Mouse (Mus musculus): ENCODE measurements around the gene Kcnn1. TPM values are rescaled to one million over a fixed set of nuclear protein-coding genes. Genes with fewer than 3 reads are reported as not detected.

Kcnn1 gene
- total and polyA plus RNA-seq, 2 experiments, result 6.2 to 8.4 TPM

DNA sequence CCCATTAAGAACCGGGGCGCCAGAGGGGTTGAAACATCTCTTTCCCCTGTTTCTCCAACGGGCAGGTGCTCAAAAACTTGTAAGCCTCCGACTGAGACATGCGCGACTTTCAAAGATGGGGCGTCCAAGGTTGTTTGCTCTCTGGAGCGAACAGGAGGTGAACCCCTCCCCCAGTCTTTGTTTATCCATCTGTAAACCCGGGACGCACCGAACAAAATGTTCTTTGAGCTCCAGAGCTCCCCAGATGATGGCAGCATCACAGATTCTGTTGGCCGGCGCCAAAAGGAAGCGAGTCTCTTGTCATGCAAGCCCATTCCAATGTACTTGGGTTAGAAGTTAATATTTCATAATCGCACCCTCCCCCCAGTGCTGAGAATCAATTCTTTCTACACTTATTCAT, 64.8 kb downstream of the Kcnn1 start:
- Histone ChIP-seq H3K9ac (ENCODE audit: low read depth, low read length) (peak overlapping the region; percentile 84), H3K27me3 (ENCODE audit: control insufficient read depth, insufficient read depth, low read length) (no peaks in the 10 kb centered on the region), H3K4me3 (ENCODE audit: insufficient read depth, low read depth, low read length) (peak overlapping the region; percentile 63), H3K36me3 (ENCODE audit: control insufficient read depth, insufficient read depth, low read length) (no peaks in the 10 kb centered on the region), H3K27ac (replicated peaks; ENCODE audit: insufficient read depth, low read depth, low read length) (peak overlapping the region; percentile 99), H3K4me1 (ENCODE audit: control insufficient read depth, insufficient read depth, low read length) (peaks cover 28% of the 10 kb centered on the region), H3K79me2 (ENCODE audit: control insufficient read depth, insufficient read depth, low read length) (peaks cover 18% of the 10 kb centered on the region; the same call in 1 of the 2 replicates)
- peak; percentile 99 for DNase-seq (ENCODE audit: extremely low read depth, low read depth, low spot score)
- TF ChIP-seq CTCF (IDR thresholded peaks at IDR 0.05; ENCODE audit: low read depth, low read length) (no peak), POLR2A (IDR thresholded peaks at IDR 0.05; ENCODE audit: extremely low read depth, insufficient read depth, low read length) (no peak)
- WGBS, result 6% methylated on average over 15 of the region's 15 CpGs

DNA sequence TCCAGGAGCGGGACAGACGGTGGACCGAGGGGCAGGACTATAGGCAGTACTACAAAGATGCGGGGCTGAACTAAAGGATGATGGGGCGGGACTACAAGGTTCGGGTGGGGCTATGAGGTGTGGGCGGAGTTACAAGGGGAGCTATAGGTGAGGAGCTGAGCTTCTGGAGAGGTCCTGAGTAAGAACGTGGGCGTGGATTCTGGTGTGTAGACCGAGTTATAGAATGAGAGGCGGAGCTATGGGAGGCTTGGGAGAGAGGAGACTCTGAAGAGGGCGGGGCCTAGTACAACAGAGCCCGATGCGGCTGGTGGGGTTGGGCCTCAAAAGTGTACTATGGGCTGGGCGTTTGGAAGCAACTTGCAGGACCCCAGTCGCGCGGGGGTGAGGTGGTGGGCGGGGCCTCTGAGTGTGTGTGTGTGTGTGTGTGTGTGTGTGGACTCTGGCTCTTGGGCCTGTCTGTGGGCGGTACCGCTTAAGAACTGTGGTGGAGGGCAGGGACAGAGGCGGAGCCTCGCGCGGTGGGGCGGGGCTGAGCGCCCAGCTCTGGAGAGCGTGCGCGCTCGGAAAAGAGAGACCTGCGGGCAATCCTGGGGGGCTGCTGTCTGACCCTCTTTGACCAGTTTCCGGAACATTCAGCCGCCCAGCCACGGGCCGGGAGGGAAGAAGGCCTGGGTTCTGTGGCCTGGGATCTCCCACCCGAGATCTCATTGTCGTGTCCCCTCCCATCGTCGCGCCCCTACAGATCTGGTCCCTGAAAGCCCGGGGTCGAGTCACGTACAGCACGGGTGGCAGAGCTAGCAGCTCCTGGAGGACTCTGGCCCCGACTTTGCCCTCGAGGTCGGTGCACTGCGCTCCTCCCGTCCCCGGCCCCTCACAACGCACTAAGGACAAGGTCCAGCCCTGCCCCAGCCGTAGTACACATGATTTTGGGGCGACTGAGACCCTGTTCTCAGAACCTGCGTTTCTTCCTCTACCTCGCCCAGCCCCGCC, 65.7 kb downstream of the Kcnn1 start:
- under 1% methylated on average over 56 of the region's 57 CpGs for WGBS
- H3K9ac ChIP-seq (ENCODE audit: low read depth, low read length), result peak overlapping the region; percentile 84
- peaks cover 17% of the 10 kb centered on the region; the same call in 1 of the 2 replicates for H3K79me2 ChIP-seq (ENCODE audit: control insufficient read depth, insufficient read depth, low read length)
- peak; percentile 98 for DNase-seq (ENCODE audit: extremely low read depth, low read depth, low spot score)
- H3K27me3 ChIP-seq (ENCODE audit: control insufficient read depth, insufficient read depth, low read length), result no peaks in the 10 kb centered on the region
- peak overlapping the region; percentile 79 for H3K4me3 ChIP-seq (ENCODE audit: insufficient read depth, low read depth, low read length)
- peaks cover 27% of the 10 kb centered on the region for H3K4me1 ChIP-seq (ENCODE audit: control insufficient read depth, insufficient read depth, low read length)
- TF ChIP-seq CTCF (IDR thresholded peaks at IDR 0.05; ENCODE audit: low read depth, low read length) (no peak), POLR2A (IDR thresholded peaks at IDR 0.05; ENCODE audit: extremely low read depth, insufficient read depth, low read length) (peak; percentile 66)
- peak overlapping the region; percentile 99 for H3K27ac ChIP-seq (replicated peaks; ENCODE audit: insufficient read depth, low read depth, low read length)
- no peaks in the 10 kb centered on the region for H3K36me3 ChIP-seq (ENCODE audit: control insufficient read depth, insufficient read depth, low read length)

DNA sequence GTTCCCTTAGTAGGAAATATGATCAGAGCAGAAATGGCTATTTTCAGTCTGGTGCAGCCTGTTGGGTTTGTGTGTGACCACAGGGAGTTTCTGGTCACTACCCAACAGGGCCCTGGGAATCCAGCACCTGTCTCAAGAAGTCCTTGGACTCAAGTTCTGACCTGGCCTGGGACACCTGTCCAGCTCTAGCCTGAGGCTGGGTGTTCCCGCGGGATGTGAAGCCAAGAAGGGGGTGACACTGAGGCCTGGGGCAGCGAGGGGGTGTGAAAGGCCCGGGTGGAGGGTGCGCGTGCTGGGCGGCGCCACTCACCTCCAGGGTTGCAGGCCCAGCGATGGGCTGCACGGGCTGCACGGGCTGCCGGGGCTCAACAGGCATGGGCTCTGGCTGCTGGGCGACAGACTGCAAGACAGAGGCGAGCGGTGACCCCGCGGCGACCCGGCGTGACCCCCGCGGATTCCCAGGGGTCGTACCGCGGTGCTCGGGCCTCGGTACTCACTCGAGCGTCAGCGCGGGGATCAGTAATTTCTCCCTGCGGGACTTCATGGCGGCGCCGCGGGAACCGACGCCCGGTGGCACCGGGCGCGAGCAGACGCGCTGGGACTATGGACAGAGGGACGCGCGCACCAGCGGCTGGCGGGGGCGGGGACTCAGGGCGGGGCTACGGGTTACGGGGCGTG, 66.5 kb downstream of the Kcnn1 start:
- WGBS, result 4% methylated on average over 54 of the region's 54 CpGs
- no peaks in the 10 kb centered on the region for H3K27me3 ChIP-seq (ENCODE audit: control insufficient read depth, insufficient read depth, low read length)
- peaks cover 22% of the 10 kb centered on the region for H3K4me1 ChIP-seq (ENCODE audit: control insufficient read depth, insufficient read depth, low read length)
- H3K4me3 ChIP-seq (ENCODE audit: insufficient read depth, low read depth, low read length), result peak overlapping the region; percentile 79
- peak overlapping the region; percentile 77 for H3K27ac ChIP-seq (replicated peaks; ENCODE audit: insufficient read depth, low read depth, low read length)
- H3K9ac ChIP-seq (ENCODE audit: low read depth, low read length), result peak overlapping the region; percentile 86
- peak; percentile 51 for DNase-seq (ENCODE audit: extremely low read depth, low read depth, low spot score)
- H3K79me2 ChIP-seq (ENCODE audit: control insufficient read depth, insufficient read depth, low read length), result peaks cover 21% of the 10 kb centered on the region
- H3K36me3 ChIP-seq (ENCODE audit: control insufficient read depth, insufficient read depth, low read length), result no peaks in the 10 kb centered on the region
- TF ChIP-seq POLR2A (IDR thresholded peaks at IDR 0.05; ENCODE audit: extremely low read depth, insufficient read depth, low read length) (peak; percentile 86), CTCF (IDR thresholded peaks at IDR 0.05; ENCODE audit: low read depth, low read length) (no peak)

DNA sequence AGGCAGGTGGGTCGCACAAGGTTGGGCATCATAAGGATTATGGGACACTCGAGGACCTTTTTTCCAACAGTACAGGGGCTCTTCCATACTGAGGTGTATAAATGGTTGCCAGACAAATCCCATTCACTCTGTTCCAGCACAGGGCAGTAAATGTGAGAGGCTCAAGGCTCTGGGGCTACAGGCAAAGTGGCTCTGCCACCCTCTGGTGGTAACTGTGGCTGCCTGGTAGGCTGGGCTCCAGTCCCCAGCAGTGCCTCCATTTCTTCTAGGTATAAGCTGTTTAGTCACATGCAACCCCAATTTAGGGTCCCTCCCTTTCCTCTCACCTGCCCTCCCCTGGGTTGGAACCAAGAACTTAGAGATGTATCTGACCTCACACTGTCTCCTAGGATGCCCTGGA, 67.7 kb downstream of the Kcnn1 start:
- Histone ChIP-seq H3K9ac (ENCODE audit: low read depth, low read length) (no peak overlapping the region), H3K36me3 (ENCODE audit: control insufficient read depth, insufficient read depth, low read length) (no peaks in the 10 kb centered on the region), H3K4me1 (ENCODE audit: control insufficient read depth, insufficient read depth, low read length) (peaks cover 23% of the 10 kb centered on the region), H3K27ac (replicated peaks; ENCODE audit: insufficient read depth, low read depth, low read length) (peak overlapping the region; percentile 28; the same call in 1 of the 2 replicates), H3K4me3 (ENCODE audit: insufficient read depth, low read depth, low read length) (no peak overlapping the region), H3K27me3 (ENCODE audit: control insufficient read depth, insufficient read depth, low read length) (no peaks in the 10 kb centered on the region), H3K79me2 (ENCODE audit: control insufficient read depth, insufficient read depth, low read length) (peaks cover 33% of the 10 kb centered on the region)
- peak; percentile 37; the same call in 1 of the 2 replicates for TF ChIP-seq CTCF (IDR thresholded peaks at IDR 0.05; ENCODE audit: low read depth, low read length)
- TF ChIP-seq POLR2A (IDR thresholded peaks at IDR 0.05; ENCODE audit: extremely low read depth, insufficient read depth, low read length), result no peak
- 93% methylated on average over 2 of the region's 2 CpGs for WGBS
- DNase-seq (ENCODE audit: extremely low read depth, low read depth, low spot score), result no peak

DNA sequence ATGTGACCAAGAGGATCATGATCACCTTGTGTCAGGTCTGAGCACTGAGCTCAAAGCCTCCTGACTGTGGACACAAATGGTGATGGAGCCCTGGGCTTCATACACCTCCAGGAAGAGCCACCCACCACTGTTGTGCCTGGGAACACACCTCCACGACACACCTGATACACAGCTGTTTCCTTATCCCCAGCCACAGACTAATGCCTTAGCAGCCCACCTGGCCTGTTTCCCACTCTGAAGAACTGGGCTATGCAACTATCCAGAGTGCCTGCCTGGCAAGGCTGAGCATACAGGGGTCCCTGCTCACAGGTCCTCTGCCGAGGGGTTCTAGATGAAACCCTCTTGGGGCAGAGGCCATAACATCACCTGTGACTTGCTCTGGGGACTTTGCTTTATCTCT, 68.8 kb downstream of the Kcnn1 start:
- no peak for TF ChIP-seq POLR2A (IDR thresholded peaks at IDR 0.05; ENCODE audit: extremely low read depth, insufficient read depth, low read length)
- no peak for TF ChIP-seq CTCF (IDR thresholded peaks at IDR 0.05; ENCODE audit: low read depth, low read length)
- WGBS, result 94% methylated on average over 2 of the region's 2 CpGs
- Histone ChIP-seq H3K27me3 (ENCODE audit: control insufficient read depth, insufficient read depth, low read length) (no peaks in the 10 kb centered on the region), H3K4me3 (ENCODE audit: insufficient read depth, low read depth, low read length) (no peak overlapping the region), H3K36me3 (ENCODE audit: control insufficient read depth, insufficient read depth, low read length) (no peaks in the 10 kb centered on the region), H3K79me2 (ENCODE audit: control insufficient read depth, insufficient read depth, low read length) (peaks cover 34% of the 10 kb centered on the region), H3K9ac (ENCODE audit: low read depth, low read length) (no peak overlapping the region), H3K27ac (replicated peaks; ENCODE audit: insufficient read depth, low read depth, low read length) (no peak overlapping the region), H3K4me1 (ENCODE audit: control insufficient read depth, insufficient read depth, low read length) (peaks cover 17% of the 10 kb centered on the region)
- no peak for DNase-seq (ENCODE audit: extremely low read depth, low read depth, low spot score)
